Mouse (Mus musculus) lung, postnatal 4 days (tissue): Measurements from ENCODE around the gene Hydin.

Source experiments
- DNase-seq, 2 experiments: peaks; one replicate each; pipeline ENCODE4 v3.0.0; 2021

Gene Hydin

GRCm38 (mm10) chr8:110643177-110643576, 376.4 kb downstream of the Hydin start:
- DNase-seq: peak; percentile 49 to 88

DNA sequence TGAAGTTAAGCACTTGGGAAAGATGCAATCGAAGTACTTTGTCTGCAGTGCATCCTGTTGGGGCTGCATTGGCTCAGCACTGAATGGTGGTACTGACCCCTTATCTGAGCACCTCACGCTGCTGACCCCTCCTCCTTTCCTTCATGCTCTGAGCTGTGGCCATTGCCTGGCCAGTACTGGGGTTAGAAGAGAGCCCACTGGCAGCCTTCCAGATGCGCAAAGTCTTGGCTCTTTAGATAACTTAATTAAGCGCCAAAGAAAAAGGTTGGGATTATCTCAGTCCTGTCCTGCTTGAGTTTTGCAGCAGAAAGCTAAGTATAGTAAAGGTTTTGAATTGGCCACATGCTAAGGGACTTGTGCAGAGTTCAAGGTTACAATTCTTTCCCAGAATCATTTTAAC, 377.6 kb downstream of the Hydin start:
- DNase-seq: no peak

DNA sequence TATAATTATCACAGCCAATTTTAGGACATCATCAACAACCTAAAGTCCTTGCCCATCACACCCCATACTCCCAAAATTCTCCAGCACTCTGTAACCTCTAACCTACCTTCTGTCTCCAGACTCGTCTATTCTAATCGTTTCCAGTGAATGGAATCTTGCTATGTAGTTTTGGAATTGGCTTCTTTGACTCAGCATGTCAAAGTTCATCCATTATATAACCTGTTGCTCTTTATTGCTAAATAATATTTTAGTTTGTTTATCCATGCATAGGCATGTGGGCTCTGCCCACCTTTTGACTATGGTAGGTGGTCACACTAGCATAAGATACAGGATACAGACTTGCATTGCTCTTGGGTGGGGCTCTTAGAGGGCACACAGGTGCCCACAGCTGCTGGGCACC, 378.1 kb downstream of the Hydin start:
- no peak for DNase-seq

- DNase-seq: no peak
These were observed 378.6 kb downstream of the Hydin start for GRCm38 (mm10) chr8:110645340-110645739.

- peak; percentile 75 to 83 for DNase-seq
These were observed 379.3 kb downstream of the Hydin start for GRCm38 (mm10) chr8:110646064-110646463.

GRCm38 (mm10) chr8:110648577-110648976, 381.8 kb downstream of the Hydin start:
- no peak for DNase-seq

DNA sequence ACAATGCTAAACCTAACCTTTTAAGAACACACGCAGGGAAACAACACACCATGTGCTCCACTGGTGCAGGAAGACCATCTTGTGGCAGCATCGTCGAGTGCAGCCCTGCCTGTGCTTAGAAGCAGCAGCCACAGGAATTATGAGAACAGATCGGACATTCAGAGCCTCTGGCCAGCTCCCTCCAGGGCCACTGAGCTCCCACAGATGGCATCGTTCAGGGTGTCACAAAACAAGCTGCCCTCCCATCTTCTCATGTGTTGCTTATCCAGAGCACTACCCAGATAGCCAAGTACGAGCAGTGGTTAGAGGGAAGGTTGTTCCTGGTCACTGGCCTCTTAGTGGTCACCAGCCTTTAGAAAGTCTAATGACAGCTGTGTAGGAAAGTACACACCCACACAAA, 382.5 kb downstream of the Hydin start:
- DNase-seq: no peak

DNA sequence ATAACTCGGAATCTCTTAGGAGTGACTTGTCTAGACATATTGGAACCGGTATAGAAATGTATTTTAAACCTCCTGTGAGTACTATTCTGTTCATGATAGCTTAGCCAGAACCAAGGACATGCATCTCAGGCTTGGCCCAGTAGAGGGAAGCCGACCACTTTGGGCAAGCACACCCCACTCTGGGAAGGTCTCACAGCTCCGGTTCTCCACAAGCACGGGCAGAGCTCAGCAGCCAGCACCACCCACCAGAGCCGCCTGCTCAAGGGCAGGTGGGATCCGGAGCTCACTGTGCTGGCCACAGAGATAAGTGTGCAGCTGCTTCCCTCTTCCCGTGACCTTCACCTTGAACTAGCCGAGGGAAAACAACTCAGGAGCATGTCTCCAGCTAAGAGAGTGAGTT, 384.1 kb downstream of the Hydin start:
- peak; percentile 27 to 62 for DNase-seq

- no peak for DNase-seq
These were observed 385.1 kb downstream of the Hydin start for GRCm38 (mm10) chr8:110651847-110652246.

- no peak for DNase-seq
These were observed 387.6 kb downstream of the Hydin start for GRCm38 (mm10) chr8:110654075-110655060.

DNA sequence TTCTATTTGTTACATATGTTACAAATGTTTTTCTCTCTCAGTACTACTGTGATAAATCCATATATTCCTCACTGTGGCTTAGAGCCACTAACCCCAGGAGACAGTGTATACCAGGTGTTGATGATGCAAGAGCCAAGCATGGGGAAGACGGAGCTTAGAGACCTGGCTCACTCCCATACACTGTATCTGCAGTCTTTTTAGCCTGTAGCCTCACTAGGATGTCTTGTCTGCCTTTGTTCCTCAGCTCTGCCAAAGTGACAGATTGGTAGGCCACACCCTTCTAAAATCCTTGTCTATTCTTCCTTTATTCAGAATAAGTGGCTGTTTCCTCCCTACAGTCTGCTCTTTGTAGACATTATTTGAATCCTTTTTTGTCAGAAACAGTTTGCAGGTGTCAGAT, 389.1 kb downstream of the Hydin start:
- no peak for DNase-seq

- no peak for DNase-seq
These were observed 390.9 kb downstream of the Hydin start for GRCm38 (mm10) chr8:110657661-110658060.
